Mouse (Mus musculus): ENCODE results near the gene Zfp109.

Gene Zfp109

GRCm38 (mm10) chr7:24207488-24208261 lies 29.7 kb downstream of the Zfp109 start:
- peak; percentile 71 to 76 for DNase-seq

DNA sequence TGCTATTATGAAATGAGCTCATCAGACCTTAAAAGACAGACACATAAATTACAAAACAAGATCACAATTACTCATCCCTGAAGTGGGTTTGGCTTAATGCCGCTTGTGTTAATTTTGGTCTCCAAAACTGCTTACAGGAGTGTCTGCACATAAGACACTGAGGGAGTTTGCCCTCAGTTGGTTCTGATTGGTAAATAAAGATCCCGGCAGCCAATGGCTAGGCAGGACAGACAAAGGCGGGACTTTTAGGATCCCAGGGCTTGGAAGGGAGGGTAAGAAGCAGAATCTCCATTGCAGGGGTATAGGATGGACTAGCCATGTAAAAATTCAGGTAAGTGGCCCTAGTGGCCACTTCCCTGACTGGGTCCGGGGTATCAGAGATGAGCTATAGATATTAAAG lies 40.4 kb downstream of the Zfp109 start:
- no peak for DNase-seq

DNA sequence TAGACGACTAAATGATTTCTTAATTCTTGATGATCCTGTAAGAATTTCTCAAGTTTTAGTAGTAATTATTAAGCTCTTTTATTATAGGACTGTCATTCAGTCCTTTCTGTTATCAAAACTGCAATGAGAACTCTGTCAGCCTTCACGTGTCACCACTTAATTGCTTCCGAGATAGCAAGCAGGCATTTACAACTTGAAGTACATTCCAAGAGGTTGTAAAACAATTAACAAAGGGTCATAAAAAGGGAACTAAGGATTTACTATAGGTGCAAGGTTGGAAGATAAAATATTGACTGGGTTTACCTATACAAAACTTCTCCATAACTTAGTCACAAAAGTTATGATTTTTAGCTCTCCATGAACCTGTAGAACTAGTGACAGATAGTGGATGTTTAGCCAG lies 44.2 kb downstream of the Zfp109 start:
- DNase-seq: no peak

GRCm38 (mm10) chr7:24191361-24191760 lies 46.0 kb downstream of the Zfp109 start:
- no peak for DNase-seq

DNA sequence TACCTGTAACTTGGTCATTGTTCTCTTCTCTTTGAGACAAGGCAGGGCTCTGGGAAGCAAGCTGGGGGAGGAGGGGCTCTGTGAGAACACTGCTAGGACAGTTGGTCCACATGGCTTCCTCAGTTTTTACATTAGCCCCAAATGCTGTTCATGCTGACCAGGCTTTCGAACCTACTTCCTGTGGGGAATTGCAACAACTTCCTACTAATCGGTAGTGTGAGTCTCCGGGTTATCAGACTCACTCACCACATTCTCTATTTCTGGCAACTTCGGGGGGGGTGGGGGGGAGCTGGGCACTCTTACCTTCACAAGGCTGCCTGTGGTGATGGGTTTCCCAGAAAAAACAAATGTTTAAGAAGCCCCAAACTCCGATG lies 47.8 kb downstream of the Zfp109 start:
- DNase-seq: no peak

DNA sequence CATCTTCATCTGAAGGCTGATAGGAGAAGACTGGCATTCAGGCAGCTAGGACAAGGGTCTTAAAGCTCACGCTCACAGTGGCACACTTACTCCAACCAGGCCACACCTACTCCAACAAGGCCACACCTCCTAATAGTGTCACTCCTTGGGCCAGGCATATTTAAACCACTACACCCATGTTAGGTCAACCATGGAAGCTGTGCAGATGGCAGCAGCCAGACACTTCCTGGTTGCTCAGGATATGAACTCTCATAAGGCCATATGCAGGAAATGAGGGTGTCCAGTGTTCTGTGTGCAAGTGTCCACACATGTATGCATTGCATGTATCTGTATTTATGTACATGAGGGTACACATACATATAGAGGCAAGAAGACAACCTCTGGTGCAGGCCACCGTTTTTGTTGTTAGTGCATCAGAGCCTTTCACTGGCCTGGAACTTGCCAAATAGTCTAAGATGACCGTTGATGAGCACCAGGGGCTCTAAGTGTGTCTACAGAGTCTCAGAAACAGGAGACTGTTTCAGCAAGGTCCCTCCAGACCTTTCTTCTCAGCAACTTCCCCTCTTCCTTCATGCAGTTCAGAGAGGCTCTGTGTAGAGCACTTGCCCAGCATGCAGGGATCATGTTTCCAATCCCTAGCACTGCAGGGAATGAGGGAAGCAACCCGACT lies 48.3 kb downstream of the Zfp109 start:
- no peak for DNase-seq

- no peak for DNase-seq
Measured at GRCm38 (mm10) chr7:24187611-24188010, 49.7 kb downstream of the Zfp109 start.

Data from cerebellum, postnatal 36 days (tissue).